Mouse (Mus musculus) liver, embryonic 13.5 days (tissue): Measurements from ENCODE around the gene Fbn1. TPM values are rescaled to one million over a fixed set of nuclear protein-coding genes. Genes with fewer than 3 reads are reported as not detected.

ENCODE experiments used
- ATAC-seq: fragments of 200-750 bp; cut with Nextera tagmentation; 2 replicates; pipeline ENCODE4 v1.8.0; 2017; ENCODE audit warnings: low read depth, mild to moderate bottlenecking, moderate number of reproducible peaks, moderate library complexity
- DNase-seq: peaks from one replicate; pipeline ENCODE4 v3.0.0; 2022
- H3K27ac ChIP-seq: fragments of 300-500 bp; sonication (generic); 2 replicates; pipeline ENCODE4 v1.5.1; 2015; ENCODE audit warnings: moderate library complexity, mild to moderate bottlenecking, inconsistent platforms
- H3K27me3 ChIP-seq: fragments of 300-500 bp; sonication (generic); 2 replicates; pipeline ENCODE4 v1.6.1; 2015; ENCODE audit warnings: mild to moderate bottlenecking, inconsistent platforms
- H3K36me3 ChIP-seq: fragments of 300-500 bp; sonication (generic); 2 replicates; pipeline ENCODE4 v1.6.1; 2015; ENCODE audit warnings: mild to moderate bottlenecking, inconsistent platforms
- H3K4me1 ChIP-seq: fragments of 300-500 bp; sonication (generic); replicated peaks from 2 replicates; pipeline ENCODE4 v1.6.1; 2015; ENCODE audit warnings: inconsistent platforms
- H3K4me2 ChIP-seq: fragments of 300-500 bp; sonication (generic); 2 replicates; pipeline ENCODE4 v1.6.1; 2015; ENCODE audit warnings: inconsistent platforms, mild to moderate bottlenecking, moderate library complexity
- H3K4me3 ChIP-seq: fragments of 300-500 bp; sonication (generic); replicated peaks from 2 replicates; pipeline ENCODE4 v1.5.1; 2015; ENCODE audit warnings: mild to moderate bottlenecking, inconsistent platforms
- H3K9ac ChIP-seq: fragments of 300-500 bp; sonication (generic); 2 replicates; pipeline ENCODE4 v1.6.1; 2015; ENCODE audit warnings: mild to moderate bottlenecking, inconsistent platforms
- H3K9me3 ChIP-seq: fragments of 300-500 bp; sonication (generic); replicated peaks from 2 replicates; pipeline ENCODE4 v1.6.1; 2016; ENCODE audit warnings: inconsistent platforms
- WGBS: fragments of 180-500 bp; shearing (Covaris S2); methylation state at CpG from one replicate; pipeline ENCODE4 v1.1.7; 2015; ENCODE audit not compliant: insufficient replicate concordance; 5-methylcytosine and 5-hydroxymethylcytosine counted together
- polyA plus RNA-seq: library from polyadenylated mRNA; unstranded; fragments of >200 nt; fragmentation: Nextera tagmentation; extraction: Ambion mirVana; gene quantifications from 2 replicates; pipeline ENCODE4 v1.2.1, GENCODE M21; 2015

Fbn1 gene
- polyA plus RNA-seq, 1 experiment from 2014 or later: 1.2 TPM

DNA sequence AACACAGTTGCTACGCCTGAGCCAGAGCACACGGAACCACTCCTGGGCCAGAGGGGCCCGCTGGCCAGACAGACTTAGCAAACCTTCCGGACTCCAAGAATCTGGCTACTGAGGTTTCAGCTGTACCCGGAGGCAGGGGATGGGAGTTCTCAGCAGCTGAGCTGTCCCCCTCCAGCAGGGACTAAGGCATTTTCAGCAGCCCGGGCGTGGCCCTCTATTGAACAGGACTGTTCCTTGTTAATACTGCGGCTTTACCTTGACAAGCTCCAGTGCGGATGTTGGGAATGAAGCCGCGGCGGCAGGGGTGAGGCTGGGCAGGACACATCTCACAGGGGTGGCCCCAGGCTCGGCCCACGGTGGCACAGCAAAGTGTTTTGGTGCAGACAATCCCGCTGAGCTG lies 95.4 kb downstream of the Fbn1 start:
- H3K4me3 ChIP-seq: no peak overlapping the region
- H3K27ac ChIP-seq: no peak overlapping the region
- ATAC-seq (no peak), DNase-seq (no peak)
- WGBS: 81% methylated on average over 15 of the region's 15 CpGs
- H3K9me3 ChIP-seq: no peaks in the 10 kb centered on the region
- H3K4me2 ChIP-seq: no peak overlapping the region
- no peaks in the 10 kb centered on the region for H3K4me1 ChIP-seq
- no peaks in the 10 kb centered on the region for H3K36me3 ChIP-seq
- H3K27me3 ChIP-seq: no peaks in the 10 kb centered on the region
- no peak overlapping the region for H3K9ac ChIP-seq

DNA sequence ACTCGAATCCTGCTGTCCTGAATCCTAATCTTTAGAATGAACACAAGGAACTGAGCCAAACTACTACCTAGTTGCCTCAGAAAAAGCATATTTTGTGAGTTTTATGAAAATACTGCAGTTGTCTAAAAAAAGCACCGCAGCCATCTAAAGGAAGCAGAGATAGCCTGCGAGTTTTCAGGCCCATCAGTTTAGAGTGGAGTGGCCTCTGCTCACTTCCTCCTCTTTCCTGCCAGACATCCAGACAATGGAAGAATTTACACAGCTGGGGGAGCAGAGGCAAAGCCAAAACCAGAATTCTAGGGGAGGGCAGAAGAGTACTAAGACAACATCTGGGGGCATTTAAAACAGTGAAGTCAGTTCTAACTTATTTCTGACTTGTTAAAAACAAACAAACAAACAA lies 96.0 kb downstream of the Fbn1 start:
- H3K27ac ChIP-seq: no peak overlapping the region
- WGBS: 42% methylated on average over 3 of the region's 3 CpGs

DNA sequence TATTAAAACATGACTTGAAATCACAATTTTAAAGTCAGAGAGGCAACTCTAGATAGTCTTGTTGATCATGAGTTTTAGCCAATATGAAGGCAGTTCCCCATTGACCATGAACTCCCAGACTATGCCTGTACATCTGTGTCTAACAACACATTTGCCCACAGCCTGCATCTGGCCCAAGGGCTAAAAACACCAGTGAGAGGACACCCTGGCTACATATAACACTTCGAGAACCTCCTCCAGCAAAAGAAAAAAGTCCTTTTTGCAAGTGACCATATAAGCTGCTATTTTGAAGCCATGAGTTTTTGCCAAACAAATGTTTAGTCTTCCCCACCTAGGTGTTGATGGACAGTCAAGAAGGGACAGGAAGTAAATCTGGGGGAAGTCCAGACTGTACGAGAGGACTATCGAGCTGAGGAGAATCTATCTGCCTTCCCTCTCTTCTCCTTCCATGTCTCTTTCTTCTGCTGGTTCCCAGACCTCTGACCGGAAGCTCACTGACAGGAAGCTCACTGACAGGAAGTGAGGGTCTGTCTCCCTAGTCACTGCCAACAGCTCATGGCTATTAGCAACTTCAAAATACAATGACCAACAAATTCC lies 103.2 kb downstream of the Fbn1 start:
- Histone ChIP-seq H3K9ac (no peak overlapping the region), H3K27ac (no peak overlapping the region), H3K4me1 (no peaks in the 10 kb centered on the region), H3K9me3 (no peaks in the 10 kb centered on the region), H3K4me2 (no peak overlapping the region), H3K36me3 (no peaks in the 10 kb centered on the region), H3K27me3 (no peaks in the 10 kb centered on the region), H3K4me3 (no peak overlapping the region)
- ATAC-seq (no peak), DNase-seq (no peak)
- WGBS: 40% methylated on average over 4 of the region's 4 CpGs

More for the DNA sequence above, 96.0 kb downstream of the Fbn1 start:
- H3K27me3 ChIP-seq: no peaks in the 10 kb centered on the region
- ATAC-seq: no peak
- H3K4me3 ChIP-seq: no peak overlapping the region
- no peak overlapping the region for H3K4me2 ChIP-seq
- no peaks in the 10 kb centered on the region for H3K9me3 ChIP-seq
- H3K4me1 ChIP-seq: no peaks in the 10 kb centered on the region
- no peak for DNase-seq
- no peaks in the 10 kb centered on the region for H3K36me3 ChIP-seq
- H3K9ac ChIP-seq: no peak overlapping the region

DNA sequence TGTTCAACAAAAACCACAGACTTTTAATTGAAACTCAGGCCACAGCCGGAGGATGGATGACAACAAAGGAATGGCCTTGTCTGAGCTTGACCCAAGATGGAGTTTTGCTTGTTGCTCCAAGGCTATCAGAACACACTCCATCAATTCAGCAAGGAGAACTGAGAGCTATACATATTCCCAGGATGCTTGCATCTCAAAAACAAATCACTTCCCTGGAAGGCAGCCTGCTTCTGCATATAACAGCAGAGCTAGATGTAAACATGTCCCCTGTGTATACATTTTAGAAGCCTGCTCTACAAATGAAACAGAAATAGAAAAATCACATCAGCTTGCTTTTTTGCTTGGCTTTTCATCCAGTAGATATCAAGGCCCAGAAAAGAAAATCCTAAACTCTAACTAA lies 105.5 kb downstream of the Fbn1 start:
- no peak overlapping the region for H3K4me3 ChIP-seq
- ATAC-seq (no peak), DNase-seq (no peak)
- no peak overlapping the region for H3K4me2 ChIP-seq
- 58% methylated on average over 1 of the region's 1 CpGs for WGBS
- no peak overlapping the region for H3K9ac ChIP-seq
- no peaks in the 10 kb centered on the region for H3K36me3 ChIP-seq
- H3K27me3 ChIP-seq: no peaks in the 10 kb centered on the region
- H3K27ac ChIP-seq: no peak overlapping the region
- no peaks in the 10 kb centered on the region for H3K9me3 ChIP-seq
- H3K4me1 ChIP-seq: no peaks in the 10 kb centered on the region

DNA sequence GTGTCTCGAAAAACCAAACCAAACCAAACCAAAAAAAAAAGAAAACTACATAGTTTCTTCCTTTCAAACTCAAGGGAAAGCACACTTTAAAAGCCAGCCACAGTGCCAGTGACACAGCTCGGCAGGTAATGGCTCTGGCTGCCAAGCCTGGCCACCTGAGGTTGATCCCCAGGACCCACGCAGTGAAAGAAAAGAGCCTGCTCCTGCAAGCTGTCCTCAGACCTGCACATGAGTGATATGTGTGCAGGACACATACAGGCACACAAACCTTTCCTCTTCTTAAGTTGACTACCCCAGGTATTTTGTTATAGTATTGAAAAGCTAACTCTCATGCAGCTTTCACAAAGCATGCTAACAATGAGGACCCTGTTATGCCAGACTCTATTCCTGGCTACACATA lies 107.7 kb downstream of the Fbn1 start:
- ATAC-seq: no peak
- H3K27ac ChIP-seq: no peak overlapping the region
- WGBS: 59% methylated on average over 3 of the region's 3 CpGs

DNA sequence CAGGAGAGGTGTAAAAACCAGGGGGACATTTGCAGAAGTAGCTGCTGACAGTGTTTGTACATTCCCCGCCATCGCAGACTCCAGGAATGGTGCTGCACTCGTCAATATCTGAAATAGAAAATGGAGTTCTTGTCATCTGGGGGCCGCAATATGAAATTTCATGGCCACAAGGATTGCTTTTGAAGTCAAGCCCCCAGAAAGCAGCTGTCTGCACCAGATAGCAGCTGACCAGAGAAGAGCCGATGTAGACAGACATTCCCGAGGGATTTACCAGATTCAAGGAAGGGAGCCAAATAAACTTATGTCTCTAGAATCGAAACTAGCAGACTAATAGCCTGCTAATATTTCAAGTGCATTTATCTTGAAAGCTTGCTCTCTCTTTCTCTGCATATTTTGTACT lies 110.0 kb downstream of the Fbn1 start:
- no peaks in the 10 kb centered on the region for H3K27me3 ChIP-seq
- H3K36me3 ChIP-seq: no peaks in the 10 kb centered on the region
- H3K9ac ChIP-seq: no peak overlapping the region
- DNase-seq (no peak), ATAC-seq (no peak)
- H3K9me3 ChIP-seq: no peaks in the 10 kb centered on the region
- H3K4me3 ChIP-seq: no peak overlapping the region
- 70% methylated on average over 7 of the region's 7 CpGs for WGBS
- no peak overlapping the region for H3K4me2 ChIP-seq
- H3K4me1 ChIP-seq: no peaks in the 10 kb centered on the region
- no peak overlapping the region for H3K27ac ChIP-seq

More for the DNA sequence above, 107.7 kb downstream of the Fbn1 start:
- Histone ChIP-seq H3K9ac (no peak overlapping the region), H3K4me3 (no peak overlapping the region), H3K36me3 (no peaks in the 10 kb centered on the region), H3K4me2 (no peak overlapping the region), H3K27me3 (no peaks in the 10 kb centered on the region), H3K4me1 (no peaks in the 10 kb centered on the region), H3K9me3 (no peaks in the 10 kb centered on the region)
- no peak for DNase-seq

DNA sequence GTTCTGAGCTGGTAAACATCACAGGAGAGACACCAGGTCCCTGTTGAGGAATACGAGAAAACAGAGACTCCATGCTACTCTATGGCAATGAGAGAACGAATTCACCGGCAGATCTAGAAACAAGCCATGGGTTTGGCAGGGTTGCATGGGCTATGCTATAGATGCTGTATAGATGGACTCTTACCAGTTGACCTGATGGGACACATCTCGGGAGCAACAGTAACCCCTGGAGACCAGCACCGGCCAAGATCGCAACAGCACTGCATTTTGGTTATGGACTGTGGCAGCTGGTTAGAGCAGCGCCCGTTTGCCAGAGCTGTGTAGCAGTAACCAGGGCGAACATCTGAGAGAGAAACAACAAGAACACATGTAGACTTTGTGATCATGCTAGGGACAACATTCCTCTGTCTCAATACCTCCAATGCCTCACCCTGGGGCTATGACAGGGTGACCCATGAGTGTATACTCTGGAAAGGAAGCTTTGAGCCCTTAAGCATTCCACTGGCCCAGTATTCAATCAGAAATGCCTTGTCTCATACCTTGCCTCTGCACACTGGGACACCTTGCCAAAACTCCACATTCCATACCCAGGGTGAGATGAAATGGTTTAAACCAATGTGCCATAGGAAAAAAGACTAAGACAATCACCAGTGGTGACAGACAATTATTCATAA lies 113.2 kb downstream of the Fbn1 start:
- WGBS: 80% methylated on average over 9 of the region's 9 CpGs
- Histone ChIP-seq H3K4me3 (no peak overlapping the region), H3K27me3 (no peaks in the 10 kb centered on the region), H3K4me1 (no peaks in the 10 kb centered on the region), H3K4me2 (no peak overlapping the region), H3K27ac (no peak overlapping the region), H3K9ac (no peak overlapping the region), H3K9me3 (no peaks in the 10 kb centered on the region), H3K36me3 (no peaks in the 10 kb centered on the region)
- no peak for ATAC-seq
- DNase-seq: no peak

DNA sequence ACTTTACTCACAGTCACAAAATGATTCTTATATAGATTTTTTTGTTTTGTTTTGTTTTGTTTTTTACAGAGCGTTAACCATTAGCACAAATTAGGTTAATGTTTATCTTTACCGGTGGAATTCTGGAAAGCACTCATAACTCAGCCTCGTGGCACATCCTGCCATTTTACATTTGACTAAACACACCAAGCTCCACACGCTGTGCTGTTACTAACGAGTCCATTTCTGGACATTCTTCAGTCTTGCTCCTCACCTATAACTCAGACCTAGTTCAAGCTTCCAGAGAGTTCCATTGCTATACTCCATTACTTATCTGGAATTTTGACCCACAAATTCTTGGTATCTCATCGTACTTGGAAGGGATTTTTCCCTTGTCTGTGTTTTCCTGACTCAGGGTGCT lies 116.2 kb downstream of the Fbn1 start:
- ATAC-seq (no peak), DNase-seq (no peak)
- no peak overlapping the region for H3K4me2 ChIP-seq
- H3K9ac ChIP-seq: no peak overlapping the region
- no peaks in the 10 kb centered on the region for H3K36me3 ChIP-seq
- H3K27ac ChIP-seq: no peak overlapping the region
- no peak overlapping the region for H3K4me3 ChIP-seq
- no peaks in the 10 kb centered on the region for H3K4me1 ChIP-seq
- H3K27me3 ChIP-seq: no peaks in the 10 kb centered on the region
- WGBS: 70% methylated on average over 6 of the region's 6 CpGs
- H3K9me3 ChIP-seq: no peaks in the 10 kb centered on the region

DNA sequence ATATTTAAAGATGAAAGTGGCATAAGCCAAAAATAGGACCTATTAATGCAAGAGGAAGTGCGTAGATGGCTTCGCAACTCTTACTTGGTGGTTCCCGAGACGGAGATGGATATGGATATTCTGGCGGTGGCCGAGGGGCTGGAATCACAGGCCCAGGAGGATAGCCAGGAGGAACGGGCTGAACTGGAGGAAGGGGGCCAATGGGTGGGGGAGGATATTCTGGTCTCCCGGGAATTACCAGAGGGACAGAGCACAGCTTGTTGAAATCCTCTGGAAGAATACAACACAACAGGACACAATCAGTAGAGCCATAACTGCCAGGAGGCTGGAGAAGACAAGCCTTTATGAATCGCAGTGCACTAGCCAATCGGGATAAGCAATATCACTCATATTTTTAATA lies 118.0 kb downstream of the Fbn1 start:
- Histone ChIP-seq H3K9me3 (no peaks in the 10 kb centered on the region), H3K36me3 (no peaks in the 10 kb centered on the region), H3K4me3 (no peak overlapping the region), H3K4me1 (no peaks in the 10 kb centered on the region), H3K27ac (no peak overlapping the region), H3K27me3 (no peaks in the 10 kb centered on the region), H3K9ac (no peak overlapping the region), H3K4me2 (no peak overlapping the region)
- DNase-seq: no peak
- no peak for ATAC-seq
- WGBS: 79% methylated on average over 10 of the region's 10 CpGs

DNA sequence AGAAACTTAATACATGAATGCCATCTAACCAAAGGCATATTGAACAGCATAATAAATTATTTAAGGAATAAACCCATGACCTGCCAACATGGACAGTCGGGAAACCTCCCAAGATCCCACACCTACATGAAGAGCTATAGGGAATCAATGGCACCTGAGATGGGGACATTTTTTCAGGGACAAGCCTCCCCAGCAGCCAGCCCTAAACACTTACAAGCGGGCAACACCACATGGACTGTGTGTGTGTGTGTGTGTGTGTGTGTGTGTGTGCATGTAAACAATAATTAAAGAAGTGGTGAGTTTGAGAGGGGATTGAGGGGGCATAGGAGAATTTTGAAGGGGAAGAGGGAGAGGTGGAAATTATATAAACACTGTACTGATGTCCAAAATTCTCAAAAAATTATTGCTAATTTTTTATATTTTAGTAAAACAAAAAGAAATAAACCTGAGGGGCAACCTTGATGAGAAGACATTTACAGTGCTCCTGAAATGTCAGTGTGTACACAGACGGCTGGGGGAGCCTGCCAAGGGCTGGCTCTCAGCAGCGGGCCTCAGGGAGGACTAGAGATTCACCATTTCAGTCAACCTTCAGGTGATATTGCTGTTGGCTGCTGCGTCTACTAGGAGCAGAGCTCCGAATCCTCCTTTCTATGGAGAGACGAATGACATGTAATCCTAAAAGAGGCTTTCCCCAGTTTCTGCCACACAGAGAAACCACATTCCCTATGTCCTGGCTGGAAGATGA lies 121.4 kb downstream of the Fbn1 start:
- no peak overlapping the region for H3K4me2 ChIP-seq
- no peaks in the 10 kb centered on the region for H3K9me3 ChIP-seq
- 68% methylated on average over 7 of the region's 7 CpGs for WGBS

DNA sequence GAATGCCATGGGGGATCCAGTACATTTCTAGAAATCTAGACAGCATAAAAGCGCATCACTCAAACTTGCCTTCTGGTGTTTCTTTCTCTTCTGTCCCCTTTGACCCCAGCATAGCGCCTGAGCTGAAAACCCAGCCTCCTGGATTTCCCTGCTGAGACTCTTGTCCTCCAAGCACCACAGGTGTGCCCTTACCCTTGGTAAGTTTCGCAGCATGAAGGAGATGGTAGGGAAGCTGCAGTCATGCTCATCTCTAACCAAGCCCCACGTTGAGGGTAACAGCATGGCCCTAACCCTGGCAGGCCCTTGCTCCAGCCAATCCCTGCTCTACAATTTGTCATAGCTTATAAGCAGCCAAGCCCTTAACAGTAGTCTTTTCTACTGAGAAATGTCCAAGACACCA lies 122.9 kb downstream of the Fbn1 start:
- H3K36me3 ChIP-seq: no peaks in the 10 kb centered on the region
- no peaks in the 10 kb centered on the region for H3K27me3 ChIP-seq
- no peak overlapping the region for H3K9ac ChIP-seq
- no peaks in the 10 kb centered on the region for H3K9me3 ChIP-seq
- no peak for ATAC-seq
- H3K4me1 ChIP-seq: no peaks in the 10 kb centered on the region
- DNase-seq: no peak
- 62% methylated on average over 4 of the region's 4 CpGs for WGBS
- H3K27ac ChIP-seq: no peak overlapping the region
- no peak overlapping the region for H3K4me2 ChIP-seq
- H3K4me3 ChIP-seq: no peak overlapping the region

More for the DNA sequence above, 121.4 kb downstream of the Fbn1 start:
- no peaks in the 10 kb centered on the region for H3K4me1 ChIP-seq
- H3K27me3 ChIP-seq: no peaks in the 10 kb centered on the region
- H3K36me3 ChIP-seq: no peaks in the 10 kb centered on the region
- H3K9ac ChIP-seq: no peak overlapping the region
- no peak overlapping the region for H3K27ac ChIP-seq
- DNase-seq (no peak), ATAC-seq (no peak)
- no peak overlapping the region for H3K4me3 ChIP-seq

DNA sequence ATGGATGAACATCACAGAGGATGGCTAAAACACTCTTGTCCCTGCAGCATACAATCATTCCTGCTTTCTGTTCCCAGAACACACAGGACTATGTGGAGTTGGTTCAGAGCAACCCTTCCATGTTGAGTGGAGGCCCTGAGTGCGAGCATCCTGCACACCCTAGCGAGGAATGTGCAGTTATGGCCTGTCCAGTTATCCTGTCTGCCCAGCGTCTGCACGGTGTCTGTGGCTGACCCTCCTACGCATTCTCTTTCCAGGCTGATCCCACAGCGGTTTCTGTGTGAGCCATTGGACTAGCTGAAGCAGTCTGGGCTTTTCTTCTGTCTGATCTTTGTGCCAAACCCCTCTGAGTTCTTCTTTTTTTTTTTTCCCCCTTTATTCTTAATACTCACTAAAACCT lies 123.4 kb downstream of the Fbn1 start:
- Histone ChIP-seq H3K27ac (no peak overlapping the region), H3K4me1 (no peaks in the 10 kb centered on the region), H3K36me3 (no peaks in the 10 kb centered on the region), H3K4me2 (no peak overlapping the region), H3K9me3 (no peaks in the 10 kb centered on the region), H3K27me3 (no peaks in the 10 kb centered on the region), H3K9ac (no peak overlapping the region), H3K4me3 (no peak overlapping the region)
- DNase-seq (no peak), ATAC-seq (no peak)
- WGBS: 70% methylated on average over 6 of the region's 6 CpGs
